Mouse (Mus musculus) heart, embryonic 14.5 days (tissue): ENCODE data around the gene Tpcn1. TPM values are rescaled to one million over a fixed set of nuclear protein-coding genes. Genes with fewer than 3 reads are reported as not detected.

Experiments
- ATAC-seq: fragments of 200-750 bp; cut with Nextera tagmentation; 2 replicates; pipeline ENCODE4 v1.8.0; 2017; ENCODE audit warnings: low read depth, moderate TSS enrichment; ENCODE audit not compliant: insufficient number of reproducible peaks, insufficient read depth, low FRiP score
- H3K27ac ChIP-seq, 2 experiments: fragments of 200-500 bp in 1 of 2; fragments of 300-500 bp in 1 of 2; sonication (generic) in 1 of 2; replicated peaks in 1 of 2; 2 replicates each; pipeline ENCODE4 v1.5.1; 2012 to 2014; ENCODE audit warnings: low read depth in 2 of 2, low read length in 2 of 2, control low read depth in 1 of 2, mild to moderate bottlenecking in 1 of 2, mixed read lengths in 1 of 2; ENCODE audit not compliant: control insufficient read depth in 1 of 2, insufficient read depth in 1 of 2
- H3K27me3 ChIP-seq: fragments of 300-500 bp; sonication (generic); 2 replicates; pipeline ENCODE4 v1.6.1; 2014; ENCODE audit warnings: mild to moderate bottlenecking, low read length, control low read depth; ENCODE audit not compliant: control insufficient read depth, insufficient read depth
- H3K36me3 ChIP-seq: fragments of 300-500 bp; sonication (generic); 2 replicates; pipeline ENCODE4 v1.6.1; 2014; ENCODE audit warnings: mild to moderate bottlenecking, control low read depth, low read length, mixed read lengths; ENCODE audit not compliant: control insufficient read depth, insufficient read depth
- H3K4me1 ChIP-seq, 2 experiments: fragments of 200-500 bp in 1 of 2; fragments of 300-500 bp in 1 of 2; sonication (generic) in 1 of 2; 2 replicates each; pipeline ENCODE4 v1.6.1; 2012 to 2014; ENCODE audit warnings: low read length in 2 of 2, control low read depth in 1 of 2, mixed read lengths in 1 of 2; ENCODE audit not compliant: control insufficient read depth in 2 of 2, insufficient read depth in 2 of 2
- H3K4me2 ChIP-seq: fragments of 300-500 bp; sonication (generic); 2 replicates; pipeline ENCODE4 v1.6.1; 2014; ENCODE audit warnings: mild to moderate bottlenecking, low read length
- H3K4me3 ChIP-seq, 2 experiments: fragments of 200-500 bp in 1 of 2; fragments of 300-500 bp in 1 of 2; sonication (generic) in 1 of 2; 2 replicates each; pipeline ENCODE4 v1.5.1; 2012 to 2014; ENCODE audit warnings: low read length in 2 of 2, mild to moderate bottlenecking in 2 of 2, control low read depth in 1 of 2, low read depth in 1 of 2, moderate library complexity in 1 of 2; ENCODE audit not compliant: control insufficient read depth in 1 of 2, insufficient read depth in 1 of 2
- H3K9ac ChIP-seq: fragments of 300-500 bp; sonication (generic); 2 replicates; pipeline ENCODE4 v1.6.1; 2014; ENCODE audit warnings: mild to moderate bottlenecking, low read length
- H3K9me3 ChIP-seq: fragments of 300-500 bp; sonication (generic); 2 replicates; pipeline ENCODE4 v1.6.1; 2016; ENCODE audit warnings: low read length, control low read depth; ENCODE audit not compliant: control insufficient read depth
- WGBS: fragments of 180-500 bp; shearing (Covaris S2); extraction: QIAGEN DNeasy Blood & Tissue Kit; methylation state at CpG from one replicate; pipeline ENCODE4 v1.1.7; 2014; 5-methylcytosine and 5-hydroxymethylcytosine counted together
- polyA plus RNA-seq: library from polyadenylated mRNA; unstranded; fragments of >200 nt; fragmentation: Nextera tagmentation; extraction: Ambion mirVana; gene quantifications from 2 replicates; pipeline ENCODE4 v1.2.1, GENCODE M21; 2014

The Tpcn1 gene
- polyA plus RNA-seq, 1 experiment from 2014 or later, result 17.1 TPM

DNA sequence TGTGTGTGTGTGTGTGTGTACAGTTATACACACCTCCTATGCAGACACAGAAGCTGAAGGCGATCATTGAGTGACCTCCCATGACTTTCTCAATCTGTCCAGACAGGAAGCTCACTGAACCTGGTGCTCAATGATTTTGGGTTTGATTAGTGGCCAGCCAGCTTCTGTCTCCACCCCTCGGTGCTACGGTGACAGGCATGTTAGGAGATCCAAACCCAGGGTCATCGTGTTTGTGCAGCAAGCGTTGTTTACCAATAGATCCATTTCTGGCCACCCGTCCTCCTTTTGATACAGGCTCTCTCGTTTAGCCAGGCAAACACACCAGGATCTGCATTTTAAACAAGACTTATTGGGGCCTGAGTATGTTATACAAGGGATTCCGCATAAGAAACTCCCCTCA lies 56.8 kb downstream of the Tpcn1 start:
- ATAC-seq, result no peak
- no peaks in the 10 kb centered on the region for H3K9me3 ChIP-seq
- no peak overlapping the region for H3K4me3 ChIP-seq
- H3K27me3 ChIP-seq, result no peaks in the 10 kb centered on the region
- no peak overlapping the region for H3K4me2 ChIP-seq
- 90% methylated on average over 8 of the region's 8 CpGs for WGBS
- H3K4me1 ChIP-seq, result peaks cover 0 to 11% of the 10 kb centered on the region in 2 experiments; a peak in 3 of 4 replicates
- H3K27ac ChIP-seq, result no peak overlapping the region
- no peaks in the 10 kb centered on the region for H3K36me3 ChIP-seq
- no peak overlapping the region for H3K9ac ChIP-seq

DNA sequence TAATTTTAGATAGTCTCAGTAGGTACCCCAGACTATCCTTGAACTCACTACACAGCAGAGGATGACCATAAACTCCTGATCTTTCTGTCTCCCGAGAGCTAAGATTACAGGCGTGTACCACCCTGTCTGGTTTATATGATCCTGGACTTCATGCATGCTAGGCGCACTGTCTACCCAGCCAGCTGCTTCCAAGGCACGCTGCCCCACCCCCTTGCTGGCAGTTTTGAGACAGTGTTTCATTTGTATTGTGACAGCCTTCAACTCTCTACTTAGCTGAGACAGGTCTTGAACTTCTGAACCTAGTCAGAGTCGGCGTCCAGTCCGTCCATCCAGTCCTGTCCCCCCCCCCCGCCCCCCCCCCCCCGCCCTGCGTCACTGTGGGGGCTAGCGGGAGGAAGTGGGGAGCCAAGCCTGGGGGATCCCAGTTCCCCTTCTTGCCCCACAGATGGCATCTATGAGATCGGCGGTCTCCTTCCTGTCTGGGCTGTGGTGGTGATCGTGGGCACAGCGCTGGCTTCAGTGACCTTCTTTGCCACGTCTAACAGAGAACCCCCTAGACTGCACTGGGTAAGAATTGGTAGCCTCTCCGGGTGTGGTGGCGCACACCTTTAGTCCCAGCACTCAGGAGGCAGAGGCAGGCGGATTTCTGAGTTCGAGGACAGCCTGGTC lies 61.0 kb downstream of the Tpcn1 start:
- Histone ChIP-seq H3K9me3 (no peaks in the 10 kb centered on the region), H3K4me3 (no peak overlapping the region), H3K4me1 (no peaks in the 10 kb centered on the region), H3K36me3 (no peaks in the 10 kb centered on the region), H3K4me2 (no peak overlapping the region), H3K9ac (no peak overlapping the region), H3K27me3 (no peaks in the 10 kb centered on the region), H3K27ac (no peak overlapping the region)
- no peak for ATAC-seq
- 78% methylated on average over 15 of the region's 20 CpGs for WGBS

DNA sequence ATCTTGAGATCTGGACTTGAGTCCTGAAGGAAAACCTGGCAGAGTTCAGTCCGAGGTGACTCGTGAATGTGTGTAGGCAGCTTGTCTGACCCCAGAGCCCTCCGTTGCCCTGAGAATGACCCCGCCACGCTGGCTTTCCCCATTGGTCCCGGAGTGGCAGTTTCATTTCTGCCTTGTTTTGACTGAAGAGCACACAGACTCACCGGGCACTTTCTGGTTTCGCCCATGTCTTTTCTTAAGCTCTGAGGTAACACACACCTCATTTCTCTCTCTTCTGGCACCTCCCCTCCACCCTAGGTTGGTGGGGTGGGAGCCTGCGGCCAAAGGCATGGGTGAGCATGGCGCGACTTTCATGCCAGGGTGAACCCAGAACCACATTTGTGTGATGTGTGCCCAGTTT lies 62.2 kb downstream of the Tpcn1 start:
- Histone ChIP-seq H3K4me2 (no peak overlapping the region), H3K9me3 (no peaks in the 10 kb centered on the region), H3K27ac (no peak overlapping the region), H3K9ac (no peak overlapping the region), H3K36me3 (no peaks in the 10 kb centered on the region), H3K4me1 (no peaks in the 10 kb centered on the region), H3K27me3 (no peaks in the 10 kb centered on the region), H3K4me3 (no peak overlapping the region)
- WGBS, result 70% methylated on average over 11 of the region's 11 CpGs
- no peak for ATAC-seq

DNA sequence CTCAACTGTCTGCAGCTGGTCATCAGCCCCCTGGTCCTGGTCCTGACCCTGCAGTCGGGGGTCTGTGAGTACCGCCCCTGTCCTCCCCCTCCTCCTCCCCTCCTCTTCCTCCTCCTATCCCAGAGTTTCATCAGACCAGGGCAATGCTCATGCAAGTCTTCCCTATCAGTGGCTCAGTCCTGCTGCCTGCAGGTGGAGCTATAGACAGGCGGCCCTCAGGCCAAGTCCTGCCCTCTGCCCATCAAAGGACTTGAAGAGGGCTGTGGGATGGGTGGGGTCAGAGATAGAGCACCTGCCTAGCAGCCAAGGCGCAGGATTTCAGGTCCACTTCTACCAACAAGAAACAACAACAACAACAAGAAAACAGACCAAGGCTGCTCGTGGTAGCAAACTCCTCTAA lies 62.7 kb downstream of the Tpcn1 start:
- Histone ChIP-seq H3K4me1 (no peaks in the 10 kb centered on the region), H3K27me3 (no peaks in the 10 kb centered on the region), H3K4me2 (no peak overlapping the region), H3K36me3 (no peaks in the 10 kb centered on the region), H3K9me3 (no peaks in the 10 kb centered on the region), H3K4me3 (no peak overlapping the region), H3K27ac (no peak overlapping the region), H3K9ac (no peak overlapping the region)
- ATAC-seq, result no peak
- WGBS, result 29% methylated on average over 5 of the region's 5 CpGs

DNA sequence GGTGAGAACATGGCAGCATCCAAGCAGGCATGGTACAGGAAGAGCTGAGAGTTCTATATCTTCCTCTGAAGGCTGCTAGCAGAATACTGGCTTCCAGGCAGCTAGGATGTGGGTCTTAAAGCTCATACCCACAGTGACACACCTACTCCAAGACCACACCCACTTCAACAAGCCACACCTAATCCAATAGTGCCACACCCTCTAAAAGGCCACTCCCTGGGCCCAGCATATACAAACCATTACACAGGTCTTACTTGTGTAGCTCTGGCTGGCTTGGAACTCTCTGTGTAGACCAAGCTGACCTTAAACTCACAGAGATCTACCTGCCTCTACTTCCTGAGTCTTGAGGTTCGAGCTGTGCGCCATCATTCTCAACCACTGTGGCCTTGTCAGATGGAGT lies 63.7 kb downstream of the Tpcn1 start:
- Histone ChIP-seq H3K27me3 (no peaks in the 10 kb centered on the region), H3K9me3 (no peaks in the 10 kb centered on the region), H3K4me3 (no peak overlapping the region), H3K9ac (no peak overlapping the region), H3K4me1 (no peaks in the 10 kb centered on the region), H3K27ac (no peak overlapping the region), H3K4me2 (no peak overlapping the region), H3K36me3 (no peaks in the 10 kb centered on the region)
- WGBS, result 96% methylated on average over 2 of the region's 2 CpGs
- no peak for ATAC-seq

DNA sequence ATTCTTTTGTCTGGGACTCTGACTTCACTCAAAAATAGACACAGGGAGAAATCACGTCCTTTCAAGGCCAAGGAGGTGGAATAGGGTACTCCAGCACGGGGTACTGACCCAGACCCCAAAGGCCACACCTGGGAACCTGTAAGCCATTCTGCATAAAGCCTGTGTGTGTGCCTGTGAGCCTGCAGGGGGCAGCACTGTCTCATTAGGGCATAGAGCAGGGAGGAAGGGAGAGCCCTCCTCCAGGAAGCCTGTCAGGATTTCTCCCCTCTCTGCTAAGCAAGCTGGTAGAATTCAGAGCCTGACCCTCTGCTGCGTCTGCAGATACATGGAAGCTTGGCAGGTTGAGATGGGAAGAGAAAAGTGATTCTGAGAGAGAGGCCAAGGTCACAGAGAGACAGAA lies 65.8 kb downstream of the Tpcn1 start:
- Histone ChIP-seq H3K27ac (no peak overlapping the region), H3K4me2 (no peak overlapping the region), H3K9me3 (no peaks in the 10 kb centered on the region), H3K4me3 (no peak overlapping the region), H3K27me3 (no peaks in the 10 kb centered on the region), H3K36me3 (no peaks in the 10 kb centered on the region), H3K4me1 (peaks cover 0 to 4% of the 10 kb centered on the region in 2 experiments; a peak in 2 of 4 replicates), H3K9ac (no peak overlapping the region)
- WGBS, result 67% methylated on average over 3 of the region's 3 CpGs
- no peak for ATAC-seq

DNA sequence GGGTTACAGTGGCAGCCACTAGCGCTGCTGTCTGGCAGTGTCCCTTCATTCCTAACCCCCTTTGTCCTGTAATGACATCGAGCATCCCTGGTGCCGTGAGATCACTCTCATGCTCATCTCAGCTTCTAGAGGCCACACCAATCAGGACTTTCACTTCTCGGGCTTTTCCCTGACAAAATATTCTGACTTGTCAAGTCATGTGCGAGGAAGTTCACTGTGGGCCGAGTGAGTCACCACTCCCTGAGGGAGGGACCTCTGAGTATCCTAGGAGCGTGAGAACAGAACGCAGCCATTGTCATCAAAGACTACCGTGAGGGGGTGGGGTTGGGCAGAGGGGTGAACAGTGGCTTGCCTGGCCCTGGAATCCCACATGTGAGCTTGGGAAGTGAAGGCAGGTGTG lies 70.9 kb downstream of the Tpcn1 start:
- 47% methylated on average over 9 of the region's 9 CpGs for WGBS
- peaks cover 21 to 23% of the 10 kb centered on the region in 2 experiments for H3K4me1 ChIP-seq
- no peaks in the 10 kb centered on the region for H3K36me3 ChIP-seq
- no peak overlapping the region for H3K9ac ChIP-seq
- no peaks in the 10 kb centered on the region for H3K27me3 ChIP-seq
- H3K27ac ChIP-seq, result no peak overlapping the region
- H3K9me3 ChIP-seq, result no peaks in the 10 kb centered on the region
- no peak for ATAC-seq
- no peak overlapping the region for H3K4me2 ChIP-seq
- no peak overlapping the region for H3K4me3 ChIP-seq
